Mouse (Mus musculus): Measurements from ENCODE around the gene Cpne1.

- TF ChIP-seq EP300 (IDR thresholded peaks at IDR 0.05; ENCODE audit: low read depth) (no peak), CTCF (IDR thresholded peaks at IDR 0.05; ENCODE audit: low read depth) (peak; percentile 51)
Measured at GRCm38 (mm10) chr2:156143953-156144724, 32.4 kb upstream of the Cpne1 start, which contains the start of the genes Romo1 and Nfs1.
